Mouse (Mus musculus): ENCODE data around the gene Otub1. TPM values are rescaled to one million over a fixed set of nuclear protein-coding genes. Genes with fewer than 3 reads are reported as not detected.

The Otub1 gene
- polyA plus RNA-seq, 1 experiment from 2014 or later: 255 TPM

DNA sequence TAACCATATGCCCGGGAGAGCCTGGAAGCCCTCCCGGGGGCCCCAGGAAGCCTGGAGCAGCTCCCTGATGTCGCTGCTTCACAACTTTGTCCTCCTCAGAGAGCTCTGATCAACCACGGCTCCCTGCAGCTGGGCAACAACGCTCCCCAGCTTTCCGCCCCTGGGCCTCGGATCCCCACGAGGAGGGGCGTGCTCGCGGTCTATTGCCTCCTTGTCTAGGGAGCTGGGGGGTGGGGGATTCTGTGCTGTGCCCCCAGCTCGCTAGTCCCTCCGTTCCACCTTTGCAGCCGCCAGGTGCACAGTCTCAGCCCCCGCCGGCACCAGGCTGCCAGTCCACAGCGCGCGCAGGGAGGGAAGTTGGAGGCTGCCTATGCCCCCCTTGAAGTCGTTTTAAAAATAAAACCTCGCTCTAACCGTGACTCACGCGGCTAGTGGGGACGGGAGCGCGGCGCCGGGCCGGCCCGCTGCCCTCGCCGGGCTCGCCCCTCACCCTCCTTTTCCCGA is 41.2 kb downstream of the Otub1 start:
- Histone ChIP-seq H3K36me3 (ENCODE audit: control insufficient read depth, insufficient read depth, low read length) (no peaks in the 10 kb centered on the region), H3K9ac (ENCODE audit: low read length) (peak overlapping the region; percentile 66), H3K27ac (ENCODE audit: low read depth, low read length) (no peak overlapping the region), H3K4me1 (ENCODE audit: control insufficient read depth, insufficient read depth, low read length) (peaks cover 10% of the 10 kb centered on the region), H3K4me3 (ENCODE audit: low read depth, low read length) (peak overlapping the region; percentile 61), H3K4me2 (ENCODE audit: low read depth) (peak overlapping the region; percentile 92), H3K27me3 (ENCODE audit: control insufficient read depth, insufficient read depth, low read length) (peaks cover 50% of the 10 kb centered on the region), H3K9me3 (ENCODE audit: control insufficient read depth, low read length) (no peaks in the 10 kb centered on the region)
- no peak for ATAC-seq (ENCODE audit: insufficient read depth, low FRiP score, low TSS enrichment)
- WGBS: 2% methylated on average over 35 of the region's 35 CpGs
- no peak for DNase-seq (ENCODE audit: low spot score)

DNA sequence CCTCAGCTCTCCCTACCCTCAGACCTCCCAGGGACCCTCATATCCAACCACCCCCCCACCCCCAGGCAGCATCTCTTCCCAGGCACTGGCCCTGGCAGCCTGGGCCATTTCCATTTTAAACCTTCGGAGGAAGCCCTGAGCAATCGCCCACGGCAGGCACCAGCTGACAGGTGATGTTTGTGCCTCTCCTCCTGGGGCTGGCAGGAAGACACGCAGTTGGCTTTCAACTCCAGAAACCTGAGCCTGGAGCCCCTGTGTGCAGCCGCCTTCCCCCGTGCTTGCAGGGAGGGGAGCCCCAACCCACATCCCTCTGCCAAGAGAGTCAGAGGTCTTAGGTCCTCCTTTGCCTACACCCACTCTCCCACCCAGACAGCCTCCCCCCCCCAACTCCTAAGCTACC is 41.9 kb downstream of the Otub1 start:
- peaks cover 15% of the 10 kb centered on the region for H3K4me1 ChIP-seq (ENCODE audit: control insufficient read depth, insufficient read depth, low read length)
- DNase-seq (ENCODE audit: low spot score): no peak
- no peak for ATAC-seq (ENCODE audit: insufficient read depth, low FRiP score, low TSS enrichment)
- no peaks in the 10 kb centered on the region for H3K36me3 ChIP-seq (ENCODE audit: control insufficient read depth, insufficient read depth, low read length)
- H3K27me3 ChIP-seq (ENCODE audit: control insufficient read depth, insufficient read depth, low read length): peaks cover 53% of the 10 kb centered on the region
- H3K4me3 ChIP-seq (ENCODE audit: low read depth, low read length): peak overlapping the region; percentile 61
- H3K9ac ChIP-seq (ENCODE audit: low read length): peak overlapping the region; percentile 44; the same call in 1 of the 2 replicates
- H3K9me3 ChIP-seq (ENCODE audit: control insufficient read depth, low read length): no peaks in the 10 kb centered on the region
- WGBS: 6% methylated on average over 6 of the region's 6 CpGs
- H3K4me2 ChIP-seq (ENCODE audit: low read depth): peak overlapping the region; percentile 92
- no peak overlapping the region for H3K27ac ChIP-seq (ENCODE audit: low read depth, low read length)

DNA sequence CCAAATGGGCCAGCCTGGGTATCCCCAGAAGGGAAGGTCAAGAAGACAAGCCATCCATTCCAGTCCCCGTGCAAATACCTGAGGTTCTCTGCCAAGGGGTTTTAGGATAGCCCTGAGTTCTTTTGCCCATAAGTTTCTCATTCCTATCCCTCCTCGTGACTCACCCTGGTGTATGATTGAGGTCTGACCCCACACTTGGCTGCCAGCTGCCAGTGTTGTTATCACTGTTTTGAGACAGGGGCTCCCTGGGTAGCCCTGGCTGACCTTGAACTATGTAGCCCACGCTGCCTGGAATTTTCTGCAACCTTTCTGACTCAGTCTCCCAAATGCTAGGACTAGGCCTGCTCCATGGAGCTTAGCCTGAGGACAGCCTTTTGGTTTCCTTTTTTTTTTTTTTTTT is 45.1 kb downstream of the Otub1 start:
- Histone ChIP-seq H3K27ac (ENCODE audit: low read depth, low read length) (no peak overlapping the region), H3K4me3 (ENCODE audit: low read depth, low read length) (no peak overlapping the region), H3K4me2 (ENCODE audit: low read depth) (peak overlapping the region; percentile 30; the same call in 1 of the 2 replicates), H3K9ac (ENCODE audit: low read length) (no peak overlapping the region), H3K27me3 (ENCODE audit: control insufficient read depth, insufficient read depth, low read length) (peaks cover 36% of the 10 kb centered on the region), H3K4me1 (ENCODE audit: control insufficient read depth, insufficient read depth, low read length) (peaks cover 26% of the 10 kb centered on the region), H3K36me3 (ENCODE audit: control insufficient read depth, insufficient read depth, low read length) (no peaks in the 10 kb centered on the region), H3K9me3 (ENCODE audit: control insufficient read depth, low read length) (no peaks in the 10 kb centered on the region)
- no peak for DNase-seq (ENCODE audit: low spot score)
- no peak for ATAC-seq (ENCODE audit: insufficient read depth, low FRiP score, low TSS enrichment)
- 65% methylated on average over 3 of the region's 3 CpGs for WGBS

DNA sequence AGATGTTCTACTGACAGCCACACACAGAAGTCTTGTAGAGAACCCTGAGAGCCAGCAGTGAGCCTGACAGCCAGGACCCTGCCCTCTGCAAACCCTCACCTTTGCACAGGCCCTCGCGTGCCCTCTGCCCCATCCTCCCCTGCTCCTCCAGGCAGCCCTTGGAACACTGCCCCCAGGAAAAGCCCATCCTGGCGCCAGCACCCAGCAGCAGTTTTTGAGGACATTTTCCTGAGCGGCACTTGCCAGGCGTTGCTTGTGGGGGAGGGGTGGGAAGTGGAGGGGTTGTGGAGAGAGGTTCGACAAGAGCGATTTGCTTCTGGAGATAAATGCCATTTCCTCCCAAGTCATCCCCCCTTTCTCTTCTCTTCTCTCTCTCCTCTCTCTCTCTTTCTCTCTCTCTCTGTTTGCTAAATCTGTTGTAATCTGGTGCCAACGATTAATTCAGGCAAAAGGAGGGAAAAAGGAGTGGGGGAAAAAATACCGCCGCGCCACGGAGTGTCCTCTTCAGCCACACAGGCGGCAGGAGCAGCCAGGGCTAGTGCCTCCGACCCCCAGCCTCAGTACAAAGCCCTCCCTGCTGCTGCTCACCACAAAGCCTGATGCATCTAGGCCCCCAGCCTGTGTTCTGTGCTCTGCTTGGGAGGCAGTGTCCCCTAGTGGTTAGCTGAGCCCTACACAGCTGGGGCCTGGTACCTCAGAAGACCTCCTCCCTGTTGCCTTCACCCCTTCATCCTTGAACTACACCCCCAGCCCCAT is 45.8 kb downstream of the Otub1 start:
- peaks cover 27% of the 10 kb centered on the region for H3K4me1 ChIP-seq (ENCODE audit: control insufficient read depth, insufficient read depth, low read length)
- H3K4me2 ChIP-seq (ENCODE audit: low read depth): peak overlapping the region; percentile 30
- 15% methylated on average over 14 of the region's 14 CpGs for WGBS
- ATAC-seq (ENCODE audit: insufficient read depth, low FRiP score, low TSS enrichment): peak; percentile 64; the same call in 1 of the 2 replicates
- H3K36me3 ChIP-seq (ENCODE audit: control insufficient read depth, insufficient read depth, low read length): no peaks in the 10 kb centered on the region
- DNase-seq (ENCODE audit: low spot score): peak; percentile 67
- peaks cover 28% of the 10 kb centered on the region for H3K27me3 ChIP-seq (ENCODE audit: control insufficient read depth, insufficient read depth, low read length)
- H3K9me3 ChIP-seq (ENCODE audit: control insufficient read depth, low read length): no peaks in the 10 kb centered on the region
- no peak overlapping the region for H3K27ac ChIP-seq (ENCODE audit: low read depth, low read length)
- H3K9ac ChIP-seq (ENCODE audit: low read length): peak overlapping the region; percentile 31; the same call in 1 of the 2 replicates
- no peak overlapping the region for H3K4me3 ChIP-seq (ENCODE audit: low read depth, low read length)

DNA sequence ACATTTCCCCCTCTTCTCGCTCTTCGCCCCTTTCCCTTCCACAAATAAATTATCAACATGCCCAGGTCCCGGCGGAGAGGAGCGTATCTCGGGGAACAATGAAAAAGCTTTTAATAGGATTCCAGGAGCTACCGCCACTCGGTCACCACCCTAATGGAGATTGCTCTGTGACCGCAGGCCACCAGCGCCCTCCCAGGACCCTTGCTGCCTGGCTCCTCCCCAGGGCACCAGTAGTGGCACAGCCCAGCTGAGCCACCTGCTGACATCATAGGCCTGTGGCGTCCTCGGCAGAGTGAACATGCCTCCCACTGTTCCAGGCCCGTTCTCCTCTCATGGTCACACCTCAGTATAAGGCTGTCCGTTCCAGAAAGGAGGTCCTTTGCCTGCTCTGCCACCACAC is 48.4 kb downstream of the Otub1 start:
- H3K4me2 ChIP-seq (ENCODE audit: low read depth): no peak overlapping the region
- DNase-seq (ENCODE audit: low spot score): peak; percentile 59
- no peak for ATAC-seq (ENCODE audit: insufficient read depth, low FRiP score, low TSS enrichment)

DNA sequence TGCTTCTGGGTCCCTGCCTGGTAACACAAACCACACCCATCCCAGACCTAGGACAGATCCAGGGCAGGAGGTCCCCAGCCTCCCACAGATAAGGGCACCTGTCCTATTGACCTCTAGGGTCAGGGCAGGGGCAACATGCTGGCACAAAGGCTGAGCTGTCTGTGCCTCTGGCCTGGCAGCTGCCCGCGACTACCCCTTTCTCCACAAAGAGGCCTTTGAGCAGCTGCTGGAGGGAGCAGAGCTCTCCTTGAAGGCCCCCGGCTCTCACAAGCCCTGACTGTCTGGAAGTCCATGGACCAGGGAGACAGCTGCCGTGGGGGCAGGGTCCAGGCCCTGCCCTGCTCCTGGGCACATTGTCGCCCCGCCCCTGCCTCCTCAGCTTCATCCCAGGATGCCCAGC is 50.9 kb downstream of the Otub1 start:
- Histone ChIP-seq H3K27me3 (ENCODE audit: control insufficient read depth, insufficient read depth, low read length) (peaks cover 8% of the 10 kb centered on the region; the same call in 1 of the 2 replicates), H3K4me3 (ENCODE audit: low read depth, low read length) (no peak overlapping the region), H3K9me3 (ENCODE audit: control insufficient read depth, low read length) (no peaks in the 10 kb centered on the region), H3K36me3 (ENCODE audit: control insufficient read depth, insufficient read depth, low read length) (no peaks in the 10 kb centered on the region), H3K4me1 (ENCODE audit: control insufficient read depth, insufficient read depth, low read length) (peaks cover 38% of the 10 kb centered on the region), H3K9ac (ENCODE audit: low read length) (no peak overlapping the region), H3K4me2 (ENCODE audit: low read depth) (no peak overlapping the region), H3K27ac (ENCODE audit: low read depth, low read length) (no peak overlapping the region; the same call in 1 of the 2 replicates)
- DNase-seq (ENCODE audit: low spot score) (no peak), ATAC-seq (ENCODE audit: insufficient read depth, low FRiP score, low TSS enrichment) (peak; percentile 33; the same call in 1 of the 2 replicates)
- 54% methylated on average over 6 of the region's 6 CpGs for WGBS

More for the DNA sequence above, 48.4 kb downstream of the Otub1 start:
- no peaks in the 10 kb centered on the region for H3K9me3 ChIP-seq (ENCODE audit: control insufficient read depth, low read length)
- H3K27ac ChIP-seq (ENCODE audit: low read depth, low read length): peak overlapping the region; percentile 39; the same call in 1 of the 2 replicates
- whole genome bisulfite sequencing: 18% methylated on average over 14 of the region's 14 CpGs
- H3K36me3 ChIP-seq (ENCODE audit: control insufficient read depth, insufficient read depth, low read length): no peaks in the 10 kb centered on the region
- no peak overlapping the region for H3K4me3 ChIP-seq (ENCODE audit: low read depth, low read length)
- peaks cover 41% of the 10 kb centered on the region for H3K4me1 ChIP-seq (ENCODE audit: control insufficient read depth, insufficient read depth, low read length)
- no peak overlapping the region for H3K9ac ChIP-seq (ENCODE audit: low read length)
- H3K27me3 ChIP-seq (ENCODE audit: control insufficient read depth, insufficient read depth, low read length): peaks cover 8% of the 10 kb centered on the region; the same call in 1 of the 2 replicates

DNA sequence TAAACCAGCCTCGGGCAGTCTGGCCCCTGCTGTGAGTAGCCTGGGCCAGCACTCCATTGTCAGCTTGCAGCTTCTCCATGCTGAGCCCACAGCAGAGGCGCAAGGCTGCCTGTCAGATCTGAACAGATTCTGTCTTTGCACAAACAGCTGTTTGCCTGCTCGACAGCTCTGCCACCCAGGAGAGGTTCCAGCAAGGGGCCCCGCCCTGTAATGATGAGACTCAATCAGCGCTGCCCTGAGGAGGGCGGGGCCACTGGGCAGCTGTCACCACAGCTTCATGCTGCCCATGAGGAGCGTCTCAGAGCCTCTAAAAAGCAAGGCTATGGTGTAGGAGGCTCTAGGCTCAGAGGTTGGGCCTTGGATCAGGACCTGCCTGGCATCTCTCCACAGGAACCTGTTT is 52.9 kb downstream of the Otub1 start:
- H3K27ac ChIP-seq (ENCODE audit: low read depth, low read length): no peak overlapping the region
- peaks cover 44% of the 10 kb centered on the region for H3K4me1 ChIP-seq (ENCODE audit: control insufficient read depth, insufficient read depth, low read length)
- H3K27me3 ChIP-seq (ENCODE audit: control insufficient read depth, insufficient read depth, low read length): no peaks in the 10 kb centered on the region
- no peaks in the 10 kb centered on the region for H3K36me3 ChIP-seq (ENCODE audit: control insufficient read depth, insufficient read depth, low read length)
- no peak overlapping the region for H3K4me2 ChIP-seq (ENCODE audit: low read depth)
- WGBS: 26% methylated on average over 7 of the region's 7 CpGs
- H3K9ac ChIP-seq (ENCODE audit: low read length): peak overlapping the region; percentile 5
- no peak for ATAC-seq (ENCODE audit: insufficient read depth, low FRiP score, low TSS enrichment)
- no peak overlapping the region for H3K4me3 ChIP-seq (ENCODE audit: low read depth, low read length)
- DNase-seq (ENCODE audit: low spot score): no peak
- no peaks in the 10 kb centered on the region for H3K9me3 ChIP-seq (ENCODE audit: control insufficient read depth, low read length)

DNA sequence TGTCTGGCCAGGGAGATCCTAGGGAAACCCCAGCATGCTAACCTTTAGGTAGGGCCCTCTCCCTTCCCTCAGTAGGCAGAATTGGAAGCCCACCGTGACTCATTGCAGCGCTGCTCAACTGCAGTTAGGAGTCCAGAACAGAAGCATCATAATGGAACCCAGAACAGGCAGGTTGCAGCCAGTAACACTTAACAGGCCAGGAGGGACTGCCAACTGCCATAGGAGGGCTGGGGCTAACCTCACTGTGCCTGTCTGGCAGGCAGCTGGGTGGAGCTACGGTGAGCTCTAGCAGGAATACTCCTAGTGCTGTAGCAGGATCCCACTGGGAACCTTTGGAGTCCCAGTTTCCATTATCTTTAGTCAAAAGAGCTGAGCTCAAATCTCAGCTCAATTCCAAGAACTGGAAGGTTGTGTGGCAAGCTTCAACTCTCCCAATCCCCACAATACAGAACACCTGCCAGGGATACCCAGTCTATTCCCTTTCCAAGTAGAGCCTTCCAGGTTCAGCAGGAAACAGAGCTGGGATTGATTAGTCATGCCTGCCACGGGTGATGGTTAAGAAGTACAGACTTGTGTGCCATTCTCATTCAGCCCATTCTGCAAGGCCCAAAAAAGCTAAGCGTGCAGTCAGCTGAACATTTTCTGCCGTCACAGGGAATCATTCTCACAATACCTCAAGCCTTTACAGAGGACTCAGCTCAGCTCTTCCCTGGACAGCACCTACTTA is 54.0 kb downstream of the Otub1 start:
- H3K27ac ChIP-seq (ENCODE audit: low read depth, low read length): no peak overlapping the region
- 82% methylated on average over 6 of the region's 6 CpGs for WGBS

More for the DNA sequence above, 54.0 kb downstream of the Otub1 start:
- Histone ChIP-seq H3K4me2 (ENCODE audit: low read depth) (no peak overlapping the region), H3K4me3 (ENCODE audit: low read depth, low read length) (no peak overlapping the region), H3K4me1 (ENCODE audit: control insufficient read depth, insufficient read depth, low read length) (peaks cover 38% of the 10 kb centered on the region), H3K9ac (ENCODE audit: low read length) (no peak overlapping the region), H3K27me3 (ENCODE audit: control insufficient read depth, insufficient read depth, low read length) (no peaks in the 10 kb centered on the region), H3K9me3 (ENCODE audit: control insufficient read depth, low read length) (no peaks in the 10 kb centered on the region), H3K36me3 (ENCODE audit: control insufficient read depth, insufficient read depth, low read length) (no peaks in the 10 kb centered on the region)
- no peak for ATAC-seq (ENCODE audit: insufficient read depth, low FRiP score, low TSS enrichment)
- DNase-seq (ENCODE audit: low spot score): no peak

All from neural tube, embryonic 11.5 days (tissue).